Mouse (Mus musculus) gastrocnemius, postnatal 4 days (tissue): ENCODE measurements around the gene C2. TPM values are rescaled to one million over a fixed set of nuclear protein-coding genes. Genes with fewer than 3 reads are reported as not detected.
A peak's percentile ranks its signal among the peaks of the same experiment; 100 is the strongest.

ENCODE experiments used
- DNase-seq, 2 experiments: peaks; one replicate each; pipeline ENCODE4 v3.0.0; 2021 to 2022; ENCODE audit warnings: low spot score in 2 of 2, mixed read lengths in 2 of 2
- total RNA-seq, 2 experiments: library from RNA; stranded (reverse); gene quantifications; 2 replicates each; pipeline ENCODE4 v1.2.3; 2021

The C2 gene
- total RNA-seq, 2 experiments from 2014 or later, result 5.3 to 8.7 TPM

DNA sequence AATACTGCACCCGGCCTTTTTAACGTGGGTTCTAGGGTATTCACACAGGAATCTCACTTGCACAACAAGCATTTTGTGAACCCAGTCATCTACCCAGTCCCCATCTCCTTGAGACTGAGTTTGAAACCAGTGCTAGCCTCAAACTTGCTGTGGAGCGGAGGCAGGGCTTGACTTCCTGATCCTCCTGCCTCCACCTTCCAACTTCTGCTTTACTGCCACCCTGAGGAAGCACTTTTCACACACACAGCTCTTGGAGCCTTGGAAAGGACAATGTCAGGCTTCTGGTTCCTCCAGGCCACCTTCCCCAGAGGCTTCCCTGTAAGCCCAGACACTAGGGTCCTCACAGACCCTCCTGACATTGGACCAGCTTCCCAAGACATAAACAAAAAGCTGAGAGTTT is 14.7 kb downstream of the C2 start:
- no peak for DNase-seq

DNA sequence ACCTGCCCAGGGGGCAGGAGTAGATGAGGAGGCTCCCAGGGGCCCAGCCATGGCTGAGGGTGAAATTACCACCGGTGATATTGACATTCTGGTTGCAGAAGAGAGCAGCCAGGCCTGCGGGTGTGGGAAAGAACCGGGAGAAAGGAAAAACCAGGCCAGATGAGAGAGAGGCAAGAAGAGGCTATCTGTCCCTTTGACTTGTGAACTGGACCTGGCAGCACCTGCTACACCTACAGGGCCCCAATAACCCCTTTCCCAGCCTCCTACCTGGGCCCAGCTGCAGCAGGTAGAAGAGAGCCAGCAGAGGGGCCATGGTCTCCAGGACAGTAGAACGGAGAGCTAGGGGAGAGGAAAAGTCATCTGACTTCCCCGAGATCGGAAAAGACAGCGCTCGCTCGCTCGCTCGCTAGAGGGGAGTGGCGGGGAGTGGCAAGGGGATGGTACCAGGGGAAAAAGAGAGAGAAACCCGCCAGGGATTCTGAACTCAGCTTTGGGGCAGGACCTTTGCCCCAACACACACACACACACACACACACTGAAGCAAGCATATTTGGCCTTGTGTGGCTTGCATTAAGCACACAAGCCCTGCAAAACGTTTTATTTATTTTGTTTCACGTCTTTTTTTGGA is 16.3 kb downstream of the C2 start, which contains the start of gene Gm20547:
Gene Gm20547 (minus strand): TSS at position 360 of the 628 bp plus-strand sequence.
- DNase-seq, result no peak

DNA sequence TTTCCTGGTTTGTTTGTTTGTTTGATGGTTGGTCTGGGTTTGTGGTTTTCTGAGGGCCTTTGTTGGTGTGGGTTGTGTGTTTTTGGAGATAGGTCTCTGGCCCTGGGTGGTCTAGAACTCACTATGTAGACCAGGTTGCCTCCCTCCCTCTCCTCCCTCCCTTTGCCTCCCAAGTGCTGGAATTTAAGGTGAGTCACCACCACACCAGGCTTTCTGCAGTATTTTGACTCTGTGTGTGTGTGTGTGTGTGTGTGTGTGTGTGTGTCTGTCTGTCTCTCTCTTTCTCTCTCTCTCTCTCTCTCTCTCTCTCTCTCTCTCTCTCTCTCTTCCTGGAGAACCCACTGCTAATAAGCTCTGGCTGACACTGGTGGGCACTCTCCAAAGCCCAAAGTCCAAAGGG is 16.9 kb downstream of the C2 start:
- DNase-seq, result no peak

DNA sequence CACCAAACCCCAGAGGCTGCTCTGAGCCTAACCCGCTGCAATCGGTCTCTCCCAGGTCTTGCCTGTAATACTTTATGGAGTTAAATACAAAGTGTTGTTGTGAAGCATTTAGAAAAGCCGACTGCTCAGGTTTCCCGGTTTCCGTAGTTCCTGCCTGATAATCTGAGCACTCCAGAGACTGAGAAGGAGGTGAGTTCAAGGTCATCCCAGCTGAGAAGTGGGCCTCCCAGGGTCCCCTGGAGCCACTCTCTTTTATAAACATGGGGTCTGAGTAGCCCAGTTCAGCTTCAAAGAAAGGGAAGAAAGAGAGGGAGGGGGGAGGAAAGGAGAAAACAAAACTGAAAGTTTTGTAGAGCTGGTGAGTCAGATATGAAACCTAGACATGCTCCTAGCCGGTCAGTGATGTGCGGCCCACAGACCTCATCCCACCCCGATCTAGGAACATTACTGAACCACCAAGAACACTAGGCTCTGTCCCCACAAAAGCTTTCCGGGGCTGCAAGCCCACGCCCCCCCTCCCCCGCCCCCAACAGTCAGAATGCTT is 18.7 kb downstream of the C2 start, which contains the start of gene Zbtb12:
Gene Zbtb12 (plus strand): TSS at position 148 of the 544 bp plus-strand sequence.
- no peak for DNase-seq

DNA sequence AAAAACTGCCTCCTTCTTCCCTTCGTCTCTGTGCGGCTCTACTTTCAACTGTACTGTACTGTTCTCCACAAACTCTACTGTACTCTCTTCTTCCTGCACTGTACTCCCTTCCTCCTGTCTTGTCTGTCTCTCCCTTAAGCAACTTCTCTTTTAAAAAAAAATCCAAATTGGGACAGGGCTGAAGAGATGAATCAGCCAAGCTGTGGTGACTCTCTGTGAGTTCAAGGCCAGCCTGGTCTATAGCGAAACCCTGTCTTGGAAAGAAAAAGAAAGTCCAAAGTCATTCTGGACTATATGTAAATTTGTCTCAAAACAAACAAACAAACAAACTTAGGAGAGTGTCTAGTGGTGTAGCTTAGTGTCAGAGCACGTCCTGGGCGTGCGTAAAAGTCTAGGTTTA is 23.7 kb downstream of the C2 start:
- no peak for DNase-seq

DNA sequence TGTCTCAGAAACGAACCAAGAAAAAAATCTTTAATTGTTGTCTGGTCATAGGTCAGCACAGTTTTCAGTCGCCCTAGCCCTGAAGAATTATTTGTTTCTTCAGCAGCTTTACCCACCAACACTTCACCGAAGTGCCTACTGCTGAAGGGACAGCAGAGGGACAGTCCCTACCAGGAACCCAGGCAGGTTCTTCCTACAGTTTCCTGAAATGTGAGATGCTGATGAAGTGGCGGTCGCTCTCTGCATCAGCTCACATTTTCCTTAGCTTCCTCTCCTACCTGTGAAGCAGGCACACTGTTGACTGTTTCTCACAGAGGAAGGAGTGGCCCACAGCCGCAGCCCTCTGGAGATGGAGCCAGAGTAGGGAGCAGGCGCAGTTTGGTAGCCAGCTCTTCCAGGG is 32.1 kb downstream of the C2 start:
- no peak for DNase-seq

DNA sequence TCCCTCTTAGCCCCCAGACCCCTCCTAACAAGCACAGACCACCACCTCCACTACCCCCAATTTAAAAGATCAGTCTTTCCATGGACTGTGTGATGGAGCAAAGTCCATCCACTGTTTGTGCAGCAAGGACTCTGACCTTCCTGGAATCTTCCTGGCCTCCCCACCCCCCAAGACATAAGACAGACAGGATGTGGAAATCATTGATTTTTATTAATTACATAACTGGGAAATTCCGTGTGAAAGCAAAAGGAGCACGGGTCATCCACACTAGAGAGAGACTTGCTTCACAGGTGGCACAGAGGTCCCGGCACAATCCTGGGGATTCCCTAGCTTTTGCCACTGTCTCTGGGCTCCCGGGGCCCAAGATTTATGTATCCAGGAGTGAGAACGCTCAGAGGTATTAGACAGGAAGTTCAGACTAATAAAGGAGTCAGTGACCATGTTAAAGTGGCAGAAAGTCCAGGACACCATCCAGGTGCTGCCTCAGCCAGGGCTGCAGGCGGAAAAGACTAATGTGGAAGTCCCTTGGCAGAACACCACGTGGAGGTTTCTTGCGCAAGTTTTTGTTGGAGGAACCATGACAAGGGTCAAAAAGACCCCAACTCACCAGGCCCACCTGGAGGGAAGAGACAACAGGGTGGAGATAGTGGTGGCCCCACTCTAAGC is 35.5 kb downstream of the C2 start, which contains the start of gene Cfb:
Gene Cfb (minus strand): TSS at position 103 of the 666 bp plus-strand sequence.
- DNase-seq, result no peak

DNA sequence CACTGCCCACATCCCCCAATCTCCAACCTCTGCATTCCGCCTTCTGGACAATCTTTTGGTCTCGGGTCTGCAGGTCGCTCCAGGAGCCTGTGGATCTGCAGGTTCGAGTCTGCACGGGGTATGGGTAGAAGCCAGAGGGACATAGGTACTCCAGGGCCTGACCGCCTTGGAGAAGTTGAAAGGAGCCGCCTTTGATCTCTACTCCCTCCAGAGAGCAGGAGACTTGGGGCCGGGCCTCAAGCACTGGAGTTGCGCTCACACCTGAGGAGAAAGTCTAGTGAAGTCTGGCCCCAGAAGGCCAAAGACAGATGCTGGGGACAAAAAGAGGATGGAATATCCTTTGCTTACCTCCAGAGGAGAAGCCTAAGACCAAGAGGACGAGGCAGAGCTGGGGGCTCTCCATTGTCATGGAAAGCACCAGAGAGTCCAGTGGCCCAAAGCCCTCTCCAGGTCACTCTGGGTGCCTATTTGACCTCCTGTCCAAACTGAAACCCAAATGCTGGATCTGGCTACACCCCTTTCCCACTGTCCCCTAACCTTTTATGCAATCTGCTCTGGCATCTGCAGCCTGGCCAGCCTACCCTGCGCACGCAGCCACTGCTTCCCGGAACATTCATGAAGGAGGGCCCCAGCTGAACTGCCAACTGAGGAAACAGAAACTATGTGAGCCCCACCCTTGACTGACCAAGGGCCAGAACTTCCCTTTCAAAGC is 36.2 kb downstream of the C2 start:
- no peak for DNase-seq

DNA sequence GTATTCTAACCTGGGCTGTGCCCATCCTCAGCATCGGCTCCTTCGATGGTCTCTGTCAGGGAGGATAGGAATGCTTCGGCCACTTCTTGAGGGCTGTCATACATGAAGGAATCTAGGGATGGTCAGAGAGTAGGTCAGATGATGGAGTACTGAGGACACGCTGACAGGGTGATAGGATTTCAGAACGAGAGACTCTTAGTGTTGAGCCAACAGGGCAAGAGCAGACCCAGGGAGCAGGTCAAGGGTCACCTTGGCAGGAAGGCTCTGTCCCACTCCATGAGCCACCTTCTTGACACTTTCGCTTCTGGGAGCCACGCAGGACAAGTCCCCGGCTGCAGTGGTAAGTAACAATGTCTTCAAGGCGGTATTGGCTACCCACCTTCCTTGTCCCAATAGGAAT is 37.6 kb downstream of the C2 start:
- no peak for DNase-seq

DNA sequence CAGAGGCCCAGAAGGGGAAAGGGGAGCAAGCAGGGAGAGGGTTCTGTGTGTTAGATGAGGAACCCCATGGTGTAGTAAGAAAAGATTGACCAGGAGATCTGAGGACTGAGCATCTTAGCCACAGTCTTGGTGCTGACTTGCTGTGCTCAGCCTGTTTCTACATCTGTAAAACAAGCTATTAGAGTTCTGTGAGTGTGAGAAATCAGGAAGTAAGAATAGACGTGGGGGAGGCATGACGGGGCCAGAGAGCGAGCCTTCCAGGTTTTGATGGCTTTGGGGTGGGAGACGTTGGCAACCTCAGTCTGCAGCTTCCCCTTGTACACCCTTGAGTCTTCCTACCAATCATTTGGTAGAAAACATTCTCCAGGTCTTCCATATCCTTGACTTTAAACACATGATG is 39.4 kb downstream of the C2 start:
- no peak for DNase-seq

DNA sequence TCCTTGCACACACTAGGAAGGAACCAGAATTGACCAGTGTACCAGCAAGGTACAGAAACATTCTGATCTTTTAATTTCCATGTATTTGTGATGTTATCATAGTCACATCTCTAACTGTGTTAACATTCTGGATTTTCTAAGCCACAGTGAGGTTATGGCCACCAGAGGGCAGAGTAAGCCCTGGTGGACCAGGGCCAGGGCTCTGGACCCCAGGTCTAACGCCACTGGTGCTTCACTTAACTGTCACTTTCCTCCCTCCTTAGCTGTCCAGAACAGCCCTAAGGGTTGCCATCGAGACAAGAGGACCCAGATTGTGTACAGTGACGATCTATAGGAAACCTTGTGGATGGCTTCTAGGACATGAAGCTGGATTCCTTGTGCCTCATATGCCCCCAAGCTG is 42.2 kb downstream of the C2 start:
- DNase-seq, result peak in 1 of 2 experiments; percentile 55

DNA sequence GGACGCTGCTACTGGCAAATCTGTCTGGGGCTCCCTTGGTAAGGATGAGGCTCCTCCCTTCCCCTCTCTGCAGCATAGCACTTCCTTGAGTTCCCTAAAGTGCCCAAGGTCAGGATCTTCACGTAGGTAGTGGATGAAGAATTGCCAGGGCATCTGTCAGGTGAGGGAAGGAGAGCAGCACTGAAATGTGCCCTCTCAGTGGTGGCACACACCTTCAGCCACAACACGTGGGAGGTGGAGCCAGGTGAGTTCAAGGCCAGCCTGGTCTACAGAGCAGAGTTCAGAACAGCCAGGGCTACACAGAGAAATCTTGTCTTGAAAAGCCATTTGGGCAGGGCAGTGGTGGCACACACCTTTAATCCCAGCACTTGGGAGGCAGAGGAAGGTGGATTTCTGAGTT is 43.3 kb downstream of the C2 start:
- DNase-seq, result no peak

DNA sequence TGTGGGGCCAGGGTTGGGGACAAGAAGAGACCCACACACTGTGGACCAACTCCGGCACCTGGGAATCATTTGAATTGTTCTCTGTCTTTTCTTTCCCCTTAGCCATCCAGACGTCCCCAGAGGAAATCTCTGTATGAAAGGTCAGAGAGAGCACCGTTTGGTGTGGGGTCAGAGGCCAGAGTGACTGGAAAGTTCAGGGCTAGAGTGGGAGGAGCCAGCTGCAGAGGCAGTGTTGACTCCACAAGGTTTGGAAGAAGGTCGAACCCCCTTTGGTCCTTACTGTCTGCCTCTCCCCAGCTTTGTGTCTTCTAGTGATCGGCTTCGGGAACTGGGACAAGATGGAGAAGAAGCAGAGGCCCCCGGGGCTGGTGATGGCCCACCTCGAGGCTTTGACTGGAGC is 44.6 kb downstream of the C2 start:
- no peak for DNase-seq

DNA sequence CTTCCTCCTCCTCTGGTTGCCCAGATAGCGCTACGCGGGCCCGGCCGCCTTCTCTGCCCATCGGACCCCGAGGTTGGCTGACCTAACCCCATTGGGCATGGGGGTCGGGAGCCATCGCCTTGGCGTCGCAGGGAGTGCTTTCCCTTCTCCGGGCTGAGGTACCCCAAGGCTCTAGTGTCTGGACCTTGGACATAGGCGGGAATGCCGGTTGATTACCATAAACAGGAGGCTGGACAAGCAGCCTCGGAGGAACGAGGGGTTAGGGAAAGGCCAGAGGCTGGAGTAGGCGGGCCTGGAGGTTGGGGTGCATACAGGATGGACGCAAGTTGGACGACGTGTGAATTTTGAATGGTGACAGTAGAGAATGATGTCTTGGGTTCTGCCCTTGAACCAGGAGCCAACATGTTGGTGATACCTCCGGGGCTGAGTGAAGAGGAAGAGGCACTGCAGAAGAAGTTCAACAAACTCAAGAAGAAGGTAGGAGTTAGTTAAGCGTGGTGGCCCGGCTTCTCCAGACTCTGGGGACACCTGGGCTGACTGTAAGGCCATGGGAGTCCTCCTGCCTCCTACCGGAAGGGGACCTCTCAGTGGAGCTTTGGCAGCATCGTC is 47.4 kb downstream of the C2 start:
- DNase-seq, result no peak

DNA sequence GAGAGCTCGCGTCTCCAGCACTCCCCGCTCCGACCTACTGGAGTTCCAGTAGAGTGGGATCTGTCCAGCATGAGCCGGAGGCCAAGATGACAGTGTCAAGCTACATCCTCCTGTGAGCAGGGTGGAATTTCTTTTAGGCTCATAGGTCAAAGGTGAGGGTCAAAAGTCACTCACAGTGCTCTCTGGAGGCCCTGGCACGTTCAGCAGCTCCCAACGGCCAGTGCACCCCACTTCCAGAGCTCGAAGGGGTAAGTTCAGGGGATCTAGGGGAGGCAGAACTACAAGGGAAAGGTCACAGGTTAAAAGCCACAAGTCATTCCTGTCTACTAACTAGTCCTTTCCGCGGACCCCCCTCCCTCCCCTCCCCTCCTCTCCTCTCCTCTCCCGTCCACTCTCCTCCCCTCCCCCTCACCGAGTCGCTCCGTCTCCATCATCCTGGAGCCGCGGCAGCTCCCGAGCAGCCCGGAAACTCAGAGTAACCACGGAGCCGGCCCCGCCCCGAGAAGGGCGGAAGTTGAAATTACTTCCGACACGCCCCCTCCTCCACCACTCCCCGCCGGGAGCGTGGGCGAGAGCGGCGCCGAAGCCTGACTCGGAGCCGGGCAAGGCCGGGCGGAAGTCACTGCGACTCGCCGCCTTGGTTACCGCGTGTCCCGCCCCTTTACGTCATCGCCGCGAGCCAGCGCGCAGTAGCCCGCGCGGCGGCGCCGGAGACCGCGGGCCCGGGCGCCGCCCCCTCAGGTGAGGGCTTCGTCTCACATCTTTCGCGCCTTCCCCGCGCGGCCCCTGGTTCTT is 48.1 kb downstream of the C2 start, which contains the start of the genes Skiv2l and Nelfe:
Gene Skiv2l (minus strand): TSS at position 489 of the 795 bp plus-strand sequence.
Gene Nelfe (plus strand): TSS at position 670 of the 795 bp plus-strand sequence.
- peak; percentile 94 to 98 for DNase-seq

DNA sequence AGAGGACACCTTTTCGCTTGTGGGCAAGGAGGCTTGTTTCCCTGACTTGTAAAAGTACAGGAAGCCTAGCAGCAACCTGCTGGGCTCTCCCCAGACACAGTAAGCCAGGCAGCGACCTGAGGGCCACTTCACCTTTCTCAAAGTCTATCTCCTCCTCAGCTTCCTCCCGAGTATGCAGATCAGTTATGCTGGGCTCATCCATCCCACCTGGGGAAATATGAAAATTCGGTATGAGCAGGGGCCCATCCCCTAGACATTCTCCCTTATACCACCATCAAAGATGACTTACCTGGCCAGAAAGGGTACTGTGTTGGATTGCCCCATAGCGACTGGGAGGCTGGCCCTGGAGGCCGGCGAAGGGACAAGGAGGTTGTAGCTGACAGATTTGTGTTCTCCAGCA is 50.5 kb downstream of the C2 start:
- DNase-seq, result peak in 1 of 2 experiments; percentile 6

DNA sequence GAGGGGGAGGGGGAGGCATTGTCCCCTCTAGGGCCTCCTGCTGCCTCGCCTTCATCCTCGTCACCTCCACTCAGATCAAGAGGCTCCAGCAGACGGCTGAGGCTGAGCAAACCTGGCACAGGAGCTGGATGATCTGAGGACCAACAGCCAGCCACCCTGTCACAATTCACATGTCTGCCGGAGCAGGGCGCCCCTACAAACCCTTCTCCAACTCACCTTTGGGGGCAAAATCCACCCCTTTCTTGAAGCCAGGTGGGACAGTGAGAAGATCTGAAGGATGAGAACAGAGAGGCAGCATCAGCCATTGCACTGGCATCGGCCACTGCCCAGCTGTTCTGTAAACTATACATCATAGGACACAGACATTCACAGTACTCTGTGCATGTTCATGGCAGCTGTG is 50.9 kb downstream of the C2 start:
- peak in 1 of 2 experiments; percentile 5 for DNase-seq

DNA sequence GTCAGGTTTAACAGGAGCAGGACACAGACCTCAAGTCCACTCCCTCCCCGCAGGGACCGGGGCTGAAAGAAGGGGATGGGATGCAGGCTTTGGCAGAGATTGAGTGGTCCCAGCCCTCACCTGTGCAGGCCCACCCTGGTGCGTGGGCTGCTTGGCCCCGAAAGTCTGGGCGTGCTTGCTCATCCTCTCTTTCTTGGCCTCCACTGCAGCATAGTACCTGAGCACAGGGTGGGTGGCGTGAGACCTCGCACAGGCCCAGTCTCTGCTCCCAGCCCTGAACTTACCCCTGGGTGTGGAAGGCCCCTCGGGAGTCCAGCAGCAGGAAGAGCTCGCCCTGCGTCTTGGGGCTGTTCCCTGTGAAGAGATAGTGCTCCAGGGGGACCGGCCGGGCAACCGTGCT is 53.2 kb downstream of the C2 start:
- DNase-seq, result no peak

DNA sequence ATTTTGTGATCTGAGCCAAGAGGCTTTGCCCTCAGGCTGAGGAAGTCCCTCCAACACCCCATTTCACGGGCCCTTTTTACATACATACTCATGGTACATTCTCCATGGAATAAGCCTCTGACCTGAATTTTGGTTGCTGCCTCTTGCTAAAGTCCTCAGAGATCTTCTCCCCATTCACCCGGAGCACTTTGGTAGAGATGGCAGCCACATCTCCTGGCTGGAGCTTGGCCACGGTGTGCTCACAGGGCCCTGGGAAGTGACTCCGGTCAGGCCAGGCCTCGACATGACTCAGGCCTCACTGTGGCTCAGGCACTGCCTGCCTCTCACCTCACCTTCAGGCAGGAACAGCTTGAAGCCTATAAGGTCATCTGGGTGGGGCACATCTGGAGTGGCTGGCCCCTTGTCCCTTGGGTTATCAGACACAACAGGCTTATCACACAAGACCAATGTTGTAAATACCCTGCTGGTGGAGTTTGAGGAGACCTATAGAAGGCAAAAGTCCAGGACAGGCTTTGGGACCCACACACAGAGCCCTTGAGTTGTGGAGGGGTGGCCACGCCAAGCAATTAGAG is 57.2 kb downstream of the C2 start:
- no peak for DNase-seq

DNA sequence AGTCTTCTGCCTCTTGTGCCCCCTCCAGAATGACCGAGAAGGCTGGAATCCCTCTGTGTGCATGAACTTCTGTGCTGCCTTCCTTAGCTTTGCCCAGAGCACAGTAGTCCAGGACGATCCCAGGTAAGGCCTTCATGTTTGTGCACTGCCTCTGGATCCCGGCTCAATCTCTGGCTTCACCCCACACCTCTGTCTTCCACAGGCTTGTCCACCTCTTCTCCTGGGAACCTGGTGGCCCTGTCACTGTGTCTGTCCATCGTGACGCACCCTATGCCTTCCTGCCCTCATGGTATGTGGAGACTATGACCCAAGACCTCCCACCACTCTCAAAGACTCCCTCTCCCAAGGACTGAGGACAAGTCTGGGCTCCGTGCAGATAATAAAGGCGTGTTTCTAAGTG is 59.3 kb downstream of the C2 start:
- no peak for DNase-seq
